Mouse (Mus musculus) limb, embryonic 14.5 days (tissue): ENCODE data around the gene Negr1. TPM values are rescaled to one million over a fixed set of nuclear protein-coding genes. Genes with fewer than 3 reads are reported as not detected.

ENCODE experiments used
- ATAC-seq: fragments of 200-750 bp; cut with Nextera tagmentation; 2 replicates; pipeline ENCODE4 v1.8.0; 2017; ENCODE audit warnings: low read depth, moderate number of reproducible peaks, moderate TSS enrichment; ENCODE audit not compliant: low FRiP score
- DNase-seq: peaks from one replicate; pipeline ENCODE4 v3.0.0-alpha.2; 2015; ENCODE audit warnings: low spot score
- H3K27ac ChIP-seq: fragments of 300-500 bp; sonication (generic); replicated peaks from 2 replicates; pipeline ENCODE4 v1.5.1; 2014; ENCODE audit warnings: low read depth, mild to moderate bottlenecking, low read length, moderate library complexity, mixed read lengths
- H3K27me3 ChIP-seq: fragments of 300-500 bp; sonication (generic); 2 replicates; pipeline ENCODE4 v1.6.1; 2014; ENCODE audit warnings: low read length, mixed read lengths; ENCODE audit not compliant: control insufficient read depth, insufficient read depth
- H3K36me3 ChIP-seq: fragments of 300-500 bp; sonication (generic); 2 replicates; pipeline ENCODE4 v1.6.1; 2014; ENCODE audit warnings: mild to moderate bottlenecking, low read length, moderate library complexity, mixed read lengths; ENCODE audit not compliant: control insufficient read depth, insufficient read depth
- H3K4me1 ChIP-seq: fragments of 300-500 bp; sonication (generic); 2 replicates; pipeline ENCODE4 v1.6.1; 2014; ENCODE audit warnings: antibody characterized with exemption, low read length, mixed read lengths; ENCODE audit not compliant: control insufficient read depth, insufficient read depth
- H3K4me2 ChIP-seq: fragments of 300-500 bp; sonication (generic); replicated peaks from 2 replicates; pipeline ENCODE4 v1.6.1; 2014; ENCODE audit warnings: low read depth, mild to moderate bottlenecking, low read length, moderate library complexity; ENCODE audit not compliant: severe bottlenecking
- H3K4me3 ChIP-seq: fragments of 300-500 bp; sonication (generic); replicated peaks from 2 replicates; pipeline ENCODE4 v1.5.1; 2014; ENCODE audit warnings: low read length
- H3K9ac ChIP-seq: fragments of 300-500 bp; sonication (generic); 2 replicates; pipeline ENCODE4 v1.6.1; 2014; ENCODE audit warnings: mild to moderate bottlenecking, low read depth, low read length, moderate library complexity; ENCODE audit not compliant: severe bottlenecking
- H3K9me3 ChIP-seq: fragments of 300-500 bp; sonication (generic); 2 replicates; pipeline ENCODE4 v1.6.1; 2016; ENCODE audit warnings: low read length; ENCODE audit not compliant: control insufficient read depth
- POLR2A ChIP-seq: fragments of 200-500 bp; IDR thresholded peaks from 2 replicates; pipeline ENCODE4 v1.8.0; 2012; ENCODE audit warnings: inconsistent platforms, mild to moderate bottlenecking, moderate library complexity, borderline replicate concordance; ENCODE audit not compliant: insufficient read depth, insufficient read length; ENCODE audit errors: extremely low read depth
- WGBS: fragments of 180-500 bp; shearing (Covaris S2); extraction: QIAGEN DNeasy Blood & Tissue Kit; methylation state at CpG from one replicate; pipeline ENCODE4 v1.1.7; 2014; 5-methylcytosine and 5-hydroxymethylcytosine counted together
- polyA plus RNA-seq, 2 experiments: library from polyadenylated mRNA; depleted of rRNA in 1 of 2; stranded (reverse) in 1 of 2; unstranded in 1 of 2; fragments of >200 nt; fragmentation: Nextera tagmentation in 1 of 2; extraction: Ambion mirVana in 1 of 2; gene quantifications; 2 replicates each; pipeline versions ENCODE4 v1.2.1 to v1.2.3; 2012 to 2014

Gene Negr1
- polyA plus RNA-seq, 2 experiments, result 5.1 to 6.2 TPM

- TF ChIP-seq POLR2A, result no peak
- H3K4me1 ChIP-seq, result no peaks in the 10 kb centered on the region
- ATAC-seq (no peak), DNase-seq (no peak)
- no peak overlapping the region for H3K9ac ChIP-seq
- 62% methylated on average over 1 of the region's 1 CpGs for WGBS
- H3K4me3 ChIP-seq, result no peak overlapping the region
- no peaks in the 10 kb centered on the region for H3K27me3 ChIP-seq
- H3K36me3 ChIP-seq, result no peaks in the 10 kb centered on the region
- no peak overlapping the region for H3K4me2 ChIP-seq
- no peaks in the 10 kb centered on the region for H3K9me3 ChIP-seq
- no peak overlapping the region for H3K27ac ChIP-seq
These were observed 361.6 kb downstream of the Negr1 start for GRCm38 (mm10) chr3:156923159-156923558.

- Histone ChIP-seq H3K9me3 (no peaks in the 10 kb centered on the region), H3K4me2 (no peak overlapping the region), H3K4me3 (no peak overlapping the region), H3K9ac (no peak overlapping the region), H3K27me3 (no peaks in the 10 kb centered on the region), H3K27ac (no peak overlapping the region), H3K4me1 (no peaks in the 10 kb centered on the region), H3K36me3 (no peaks in the 10 kb centered on the region)
- WGBS, result 79% methylated on average over 5 of the region's 5 CpGs
- DNase-seq (no peak), ATAC-seq (no peak)
- no peak for TF ChIP-seq POLR2A
These were observed 363.5 kb downstream of the Negr1 start for GRCm38 (mm10) chr3:156925102-156925501.

GRCm38 (mm10) chr3:156928396-156929061 is 366.9 kb downstream of the Negr1 start:
- H3K27me3 ChIP-seq, result no peaks in the 10 kb centered on the region
- no peaks in the 10 kb centered on the region for H3K36me3 ChIP-seq
- DNase-seq (peak; percentile 11), ATAC-seq (no peak)
- 64% methylated on average over 5 of the region's 5 CpGs for WGBS
- no peak overlapping the region for H3K4me3 ChIP-seq
- H3K4me2 ChIP-seq, result no peak overlapping the region
- H3K9ac ChIP-seq, result no peak overlapping the region
- no peak for TF ChIP-seq POLR2A
- H3K27ac ChIP-seq, result no peak overlapping the region
- H3K4me1 ChIP-seq, result no peaks in the 10 kb centered on the region
- H3K9me3 ChIP-seq, result no peaks in the 10 kb centered on the region

- Histone ChIP-seq H3K4me2 (no peak overlapping the region), H3K27ac (no peak overlapping the region), H3K27me3 (no peaks in the 10 kb centered on the region), H3K4me3 (no peak overlapping the region), H3K4me1 (no peaks in the 10 kb centered on the region), H3K9me3 (no peaks in the 10 kb centered on the region), H3K9ac (no peak overlapping the region), H3K36me3 (no peaks in the 10 kb centered on the region)
- ATAC-seq (no peak), DNase-seq (no peak)
- WGBS, result 83% methylated on average over 3 of the region's 3 CpGs
- no peak for TF ChIP-seq POLR2A
These were observed 367.4 kb downstream of the Negr1 start for GRCm38 (mm10) chr3:156929062-156929397.

GRCm38 (mm10) chr3:156929677-156930440 is 368.3 kb downstream of the Negr1 start:
- WGBS, result 89% methylated on average over 2 of the region's 2 CpGs
- H3K4me3 ChIP-seq, result no peak overlapping the region
- no peaks in the 10 kb centered on the region for H3K27me3 ChIP-seq
- no peaks in the 10 kb centered on the region for H3K4me1 ChIP-seq
- H3K9ac ChIP-seq, result no peak overlapping the region
- no peak overlapping the region for H3K4me2 ChIP-seq
- ATAC-seq, result no peak
- H3K27ac ChIP-seq, result no peak overlapping the region
- no peaks in the 10 kb centered on the region for H3K9me3 ChIP-seq
- no peaks in the 10 kb centered on the region for H3K36me3 ChIP-seq
- TF ChIP-seq POLR2A, result no peak
- DNase-seq, result no peak
